Mouse (Mus musculus) lung, postnatal 0 days (tissue): ENCODE results near the gene Ccr9. TPM values are rescaled to one million over a fixed set of nuclear protein-coding genes. Genes with fewer than 3 reads are reported as not detected.
A peak's percentile ranks its signal among the peaks of the same experiment; 100 is the strongest.

Experiments used
- ATAC-seq: fragments of 200-750 bp; cut with Nextera tagmentation; 2 replicates; pipeline ENCODE4 v1.8.0; 2017; ENCODE audit warnings: moderate library complexity
- DNase-seq: peaks from one replicate; pipeline ENCODE4 v3.0.0-alpha.2; 2016; ENCODE audit warnings: low spot score
- H3K27ac ChIP-seq: fragments of 300-500 bp; sonication (generic); 2 replicates; pipeline ENCODE4 v1.5.1; 2014; ENCODE audit warnings: antibody characterized with exemption, mild to moderate bottlenecking, low read length, mixed read lengths
- H3K27me3 ChIP-seq: fragments of 300-500 bp; sonication (generic); replicated peaks from 2 replicates; pipeline ENCODE4 v1.6.1; 2014; ENCODE audit warnings: low read length, mixed read lengths; ENCODE audit not compliant: insufficient read depth
- H3K36me3 ChIP-seq: fragments of 300-500 bp; sonication (generic); 2 replicates; pipeline ENCODE4 v1.6.1; 2014; ENCODE audit warnings: low read length, mixed read lengths; ENCODE audit not compliant: insufficient read depth
- H3K4me1 ChIP-seq: fragments of 300-500 bp; sonication (generic); 2 replicates; pipeline ENCODE4 v1.6.1; 2014; ENCODE audit warnings: antibody characterized with exemption, low read depth, low read length, mixed read lengths; ENCODE audit not compliant: insufficient read depth
- H3K4me2 ChIP-seq: fragments of 300-500 bp; sonication (generic); replicated peaks from 2 replicates; pipeline ENCODE4 v1.6.1; 2014; ENCODE audit warnings: low read depth, mild to moderate bottlenecking, low read length, moderate library complexity, mixed read lengths
- H3K4me3 ChIP-seq: fragments of 300-500 bp; sonication (generic); 2 replicates; pipeline ENCODE4 v1.5.1; 2014; ENCODE audit warnings: low read depth, low read length
- H3K9ac ChIP-seq: fragments of 300-500 bp; sonication (generic); replicated peaks from 2 replicates; pipeline ENCODE4 v1.6.1; 2014; ENCODE audit warnings: low read depth, mild to moderate bottlenecking
- H3K9me3 ChIP-seq: fragments of 300-500 bp; sonication (generic); 2 replicates; pipeline ENCODE4 v1.6.1; 2016; ENCODE audit warnings: low read length, mixed read lengths
- CTCF ChIP-seq: IDR thresholded peaks from 2 replicates; pipeline ENCODE4 v1.5.1; 2016; ENCODE audit warnings: antibody characterized with exemption, mild to moderate bottlenecking
- EP300 ChIP-seq: IDR thresholded peaks from 2 replicates; pipeline ENCODE4 v1.6.1; 2016; ENCODE audit warnings: antibody characterized with exemption, mild to moderate bottlenecking, control low read depth
- WGBS: fragments of 180-500 bp; shearing (Covaris S2); extraction: QIAGEN DNeasy Blood & Tissue Kit; methylation state at CpG from one replicate; pipeline ENCODE4 v1.1.7; 2014; 5-methylcytosine and 5-hydroxymethylcytosine counted together
- polyA plus RNA-seq: library from polyadenylated mRNA; unstranded; fragments of >200 nt; fragmentation: Nextera tagmentation; extraction: Ambion mirVana; gene quantifications from 2 replicates; pipeline ENCODE4 v1.2.1, GENCODE M21; 2015

The Ccr9 gene
- polyA plus RNA-seq, 1 experiment from 2014 or later = 0.29 TPM

GRCm38 (mm10) chr9:123709226-123709625, 31.0 kb downstream of the Ccr9 start:
- H3K4me1 ChIP-seq = no peaks in the 10 kb centered on the region
- H3K4me3 ChIP-seq = no peak overlapping the region
- H3K27me3 ChIP-seq = no peaks in the 10 kb centered on the region
- H3K27ac ChIP-seq = no peak overlapping the region
- DNase-seq (no peak), ATAC-seq (no peak)
- peaks cover 12% of the 10 kb centered on the region; the same call in 1 of the 2 replicates for H3K36me3 ChIP-seq
- H3K9me3 ChIP-seq = no peaks in the 10 kb centered on the region
- H3K9ac ChIP-seq = no peak overlapping the region
- no peak overlapping the region for H3K4me2 ChIP-seq
- TF ChIP-seq CTCF (peak; percentile 32), EP300 (no peak)
- 41% methylated on average over 2 of the region's 2 CpGs for WGBS

GRCm38 (mm10) chr9:123713111-123713510, 34.9 kb downstream of the Ccr9 start:
- no peak for DNase-seq
- no peak for ATAC-seq
- Histone ChIP-seq H3K9ac (no peak overlapping the region), H3K4me1 (no peaks in the 10 kb centered on the region), H3K27me3 (no peaks in the 10 kb centered on the region), H3K9me3 (no peaks in the 10 kb centered on the region), H3K36me3 (0 out of 2 replicates have a peak, but pooled peaks cover 7% of the 10 kb centered on the region), H3K4me3 (no peak overlapping the region), H3K27ac (no peak overlapping the region), H3K4me2 (no peak overlapping the region)
- TF ChIP-seq EP300 = no peak
- TF ChIP-seq CTCF = peak; percentile 32
- WGBS = 85% methylated on average over 2 of the region's 2 CpGs

GRCm38 (mm10) chr9:123716301-123716700, 38.1 kb downstream of the Ccr9 start:
- Histone ChIP-seq H3K27me3 (no peaks in the 10 kb centered on the region), H3K4me1 (no peaks in the 10 kb centered on the region), H3K9me3 (no peaks in the 10 kb centered on the region), H3K4me2 (peak overlapping the region; percentile 62; the same call in 1 of the 2 replicates), H3K9ac (no peak overlapping the region), H3K4me3 (no peak overlapping the region), H3K27ac (no peak overlapping the region), H3K36me3 (no peaks in the 10 kb centered on the region)
- ATAC-seq (no peak), DNase-seq (no peak)
- TF ChIP-seq EP300 (no peak), CTCF (no peak)
- WGBS = 38% methylated on average over 3 of the region's 3 CpGs

GRCm38 (mm10) chr9:123717186-123718008, 39.2 kb downstream of the Ccr9 start, which contains the start of gene Lztfl1:
TSS of gene Lztfl1 (minus strand) at chr9:123717697.
- peak; percentile 53; the same call in 1 of the 2 replicates for TF ChIP-seq EP300
- TF ChIP-seq CTCF = no peak
- Histone ChIP-seq H3K27me3 (no peaks in the 10 kb centered on the region), H3K4me2 (peak within 1 kb of the TSS; percentile 67), H3K9me3 (no peaks in the 10 kb centered on the region), H3K27ac (peak within 1 kb of the TSS; percentile 68), H3K9ac (peak within 1 kb of the TSS; percentile 71), H3K4me3 (peak within 1 kb of the TSS; percentile 72), H3K36me3 (no peaks in the 10 kb centered on the region), H3K4me1 (no peaks in the 10 kb centered on the region)
- under 1% methylated on average over 55 of the region's 55 CpGs for WGBS
- DNase-seq (peak; percentile 99), ATAC-seq (peak; percentile 99)

- H3K4me1 ChIP-seq = no peaks in the 10 kb centered on the region
- 70% methylated on average over 2 of the region's 2 CpGs for WGBS
- DNase-seq = no peak
- H3K9me3 ChIP-seq = no peaks in the 10 kb centered on the region
- ATAC-seq = no peak
- H3K36me3 ChIP-seq = no peaks in the 10 kb centered on the region
- no peaks in the 10 kb centered on the region for H3K27me3 ChIP-seq
- no peak overlapping the region for H3K27ac ChIP-seq
- no peak overlapping the region for H3K9ac ChIP-seq
- no peak for TF ChIP-seq EP300
- no peak for TF ChIP-seq CTCF
- no peak overlapping the region for H3K4me3 ChIP-seq
- no peak overlapping the region for H3K4me2 ChIP-seq
These were observed 44.7 kb downstream of the Ccr9 start for GRCm38 (mm10) chr9:123722737-123723493.

GRCm38 (mm10) chr9:123731271-123731670, 53.0 kb downstream of the Ccr9 start:
- Histone ChIP-seq H3K4me1 (no peaks in the 10 kb centered on the region), H3K27me3 (no peaks in the 10 kb centered on the region), H3K9ac (no peak overlapping the region), H3K27ac (no peak overlapping the region), H3K36me3 (no peaks in the 10 kb centered on the region), H3K4me2 (no peak overlapping the region), H3K4me3 (no peak overlapping the region), H3K9me3 (no peaks in the 10 kb centered on the region)
- 55% methylated on average over 3 of the region's 3 CpGs for WGBS
- no peak for DNase-seq
- no peak for ATAC-seq
- TF ChIP-seq EP300 (no peak), CTCF (no peak)
